Mouse (Mus musculus) c-Kit-positive CD71-positive TER-119-positive erythroid progenitor cells, embryonic 14.5 days (primary cell): ENCODE results near the gene Mrrf.
A peak's percentile ranks its signal among the peaks of the same experiment; 100 is the strongest.

ENCODE experiments used
- DNase-seq: peaks from one replicate; pipeline ENCODE4 v3.0.0-alpha.2; 2013; ENCODE audit warnings: low spot score

Gene Mrrf

DNA sequence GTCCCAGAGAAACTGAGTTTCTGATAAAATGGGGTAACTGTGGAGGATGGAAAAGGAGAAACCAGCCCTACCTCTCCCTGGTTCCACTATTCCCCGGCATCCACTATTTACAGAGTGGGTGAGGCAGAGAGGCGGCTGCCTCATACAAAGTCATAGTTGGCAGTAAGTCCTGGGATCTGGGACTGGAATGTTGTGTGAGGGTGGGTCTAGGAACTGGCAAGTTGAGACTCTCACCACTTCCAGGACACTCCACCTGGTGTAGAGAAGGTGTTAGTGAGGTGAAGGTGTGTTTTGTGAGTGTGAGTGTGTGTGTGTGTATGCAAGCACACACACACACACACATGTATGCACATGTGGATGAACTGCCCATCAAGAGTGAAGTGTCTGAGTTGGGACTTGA lies 64.6 kb downstream of the Mrrf start:
- DNase-seq: no peak

DNA sequence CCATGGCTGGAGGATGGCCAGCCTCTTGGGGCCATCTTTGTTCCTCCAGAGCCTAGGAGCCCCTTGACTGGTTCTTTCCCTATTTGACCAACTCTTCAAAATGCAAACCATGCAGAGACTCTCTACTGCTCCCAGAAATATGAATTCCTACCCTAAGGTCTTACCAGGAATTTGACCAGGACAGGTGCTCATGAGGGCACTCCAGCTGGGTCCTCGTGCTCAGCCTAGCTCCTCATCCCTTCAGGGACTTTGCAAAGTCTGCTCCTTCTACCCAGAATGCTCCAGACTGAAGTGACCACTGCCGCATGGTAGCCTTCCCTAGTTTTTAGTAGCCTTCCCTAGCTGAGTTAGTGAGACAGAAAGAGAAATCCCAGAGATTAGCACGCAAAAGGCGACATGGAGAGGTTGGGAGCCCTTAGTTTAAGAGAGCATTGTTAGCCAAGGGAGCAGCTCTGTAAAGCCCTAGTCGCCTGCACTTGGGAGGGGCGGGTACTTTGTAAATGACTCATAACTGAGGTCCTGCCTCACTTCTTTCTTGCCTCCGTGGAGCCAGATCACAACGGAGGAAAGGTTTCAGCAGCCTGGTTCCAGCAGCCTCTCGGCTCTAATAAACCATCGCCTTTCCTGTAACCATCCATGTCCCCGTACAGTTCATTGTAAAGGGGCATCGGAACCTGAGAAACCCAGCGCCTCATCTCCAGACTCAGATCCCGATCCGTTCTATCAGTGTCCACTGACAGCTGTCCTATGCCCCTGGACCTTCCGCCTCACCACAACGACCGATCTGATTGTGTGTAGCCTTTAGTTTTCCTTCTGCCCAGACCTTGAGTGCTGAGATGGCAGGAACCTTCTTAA lies 65.8 kb downstream of the Mrrf start:
- no peak for DNase-seq

DNA sequence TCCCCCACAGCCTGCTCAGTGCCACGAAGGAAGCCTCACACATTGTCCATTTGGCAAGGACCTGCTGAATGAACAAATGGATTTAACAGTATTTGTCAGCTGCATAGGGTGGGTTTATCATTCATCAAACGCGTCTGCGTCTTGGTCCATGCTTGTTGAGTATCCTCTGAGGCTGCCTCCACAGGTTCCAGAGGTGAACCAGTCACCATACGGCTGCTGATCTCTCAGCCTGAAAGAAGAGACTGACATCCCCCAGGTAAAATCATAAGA lies 66.4 kb downstream of the Mrrf start:
- no peak for DNase-seq

DNA sequence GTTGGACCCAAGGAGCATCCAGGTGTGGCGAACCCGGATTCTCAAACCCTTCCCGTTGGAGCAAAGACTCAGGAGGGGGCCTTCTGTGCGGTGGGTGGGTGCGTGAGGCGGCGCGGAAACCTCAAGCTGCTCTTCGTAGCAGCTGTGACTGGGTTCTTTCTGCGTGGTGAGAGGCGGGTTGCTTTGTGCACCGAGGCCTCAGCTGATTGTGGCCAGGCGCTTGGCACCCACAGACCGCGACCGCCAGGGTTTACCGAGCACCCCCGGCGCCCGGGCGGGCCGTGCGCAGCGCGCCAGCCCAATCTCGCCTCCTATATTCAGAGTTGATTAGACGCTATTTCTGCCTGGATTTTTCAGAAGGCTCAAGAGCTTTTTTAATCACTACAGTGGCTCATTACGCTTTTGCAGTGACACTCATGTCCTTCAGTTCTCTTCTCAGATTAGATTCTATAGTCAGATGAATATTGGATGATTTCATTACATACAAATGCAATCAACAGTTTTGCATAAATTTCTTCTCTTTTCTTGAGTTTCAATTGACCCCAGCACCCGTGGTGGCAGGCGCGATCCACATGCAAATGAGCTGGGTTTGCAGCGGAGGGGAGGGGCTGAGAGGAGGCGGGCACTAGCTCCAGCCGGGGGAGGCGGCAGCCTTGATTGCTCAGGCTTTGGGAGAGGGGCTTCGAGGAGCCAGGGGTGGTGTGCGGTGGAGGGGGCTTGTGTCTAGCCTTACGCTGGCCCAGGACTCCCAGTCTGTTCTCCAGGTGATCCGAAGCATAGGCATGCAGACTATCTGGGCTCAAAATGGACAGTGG lies 67.0 kb downstream of the Mrrf start:
- no peak for DNase-seq

DNA sequence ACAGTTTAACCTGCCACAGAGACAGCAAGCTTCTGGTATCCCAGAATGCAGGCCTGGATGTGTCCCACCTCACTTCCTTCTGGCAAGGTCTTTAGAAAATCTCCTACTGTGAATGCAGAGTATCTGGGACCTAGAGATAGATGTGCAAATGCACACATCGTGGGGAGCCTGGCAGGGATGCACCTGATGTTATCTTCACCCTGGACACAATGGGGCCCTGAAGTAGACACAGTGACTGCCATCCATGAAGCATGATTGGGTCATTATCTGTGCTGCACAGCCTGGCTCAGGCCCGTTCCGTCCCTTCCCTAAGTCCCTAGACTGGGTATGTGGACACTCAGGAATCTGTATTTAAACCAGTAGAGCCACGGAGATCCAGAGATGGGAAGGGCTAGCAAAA lies 68.4 kb downstream of the Mrrf start:
- DNase-seq: no peak

DNA sequence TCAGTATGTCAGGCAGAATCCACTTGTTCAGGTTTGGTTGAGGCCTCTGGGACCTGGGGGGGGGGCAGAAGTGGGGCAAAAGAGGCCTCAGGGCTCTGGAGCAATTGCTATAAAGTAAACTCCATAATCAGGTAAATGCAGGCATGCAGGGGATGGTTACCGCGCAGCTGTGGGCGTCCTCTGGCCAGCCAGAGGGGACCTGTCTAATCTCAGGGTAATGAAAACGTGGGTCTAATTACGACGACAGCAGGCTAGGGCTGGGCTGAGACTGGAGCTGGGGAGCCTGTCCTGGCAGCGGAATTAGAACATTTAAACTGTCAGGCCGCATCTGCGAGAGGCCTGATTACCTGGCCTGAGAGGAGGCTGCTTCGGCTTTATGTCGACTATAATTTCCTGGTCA lies 70.9 kb downstream of the Mrrf start:
- no peak for DNase-seq

DNA sequence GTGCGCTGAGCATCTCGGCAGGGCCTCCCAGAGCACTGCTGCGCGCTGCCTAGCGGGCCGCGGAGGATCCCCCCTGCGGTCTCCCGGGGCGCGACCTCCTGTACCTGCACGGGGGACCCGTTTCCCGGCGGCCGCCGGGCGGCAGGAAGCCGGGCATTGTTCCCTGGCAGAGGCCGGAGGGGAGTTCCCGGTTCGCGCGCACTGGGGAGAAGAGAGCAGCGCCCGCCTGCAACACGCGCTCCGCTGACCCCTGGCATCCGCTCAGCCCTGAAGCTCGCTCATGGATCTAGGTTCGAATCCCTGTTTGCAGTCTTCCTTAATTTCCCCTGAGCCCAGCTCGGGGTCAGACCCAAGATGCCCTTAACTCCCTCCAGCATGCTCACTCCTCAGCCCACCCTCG lies 74.6 kb downstream of the Mrrf start:
- no peak for DNase-seq

DNA sequence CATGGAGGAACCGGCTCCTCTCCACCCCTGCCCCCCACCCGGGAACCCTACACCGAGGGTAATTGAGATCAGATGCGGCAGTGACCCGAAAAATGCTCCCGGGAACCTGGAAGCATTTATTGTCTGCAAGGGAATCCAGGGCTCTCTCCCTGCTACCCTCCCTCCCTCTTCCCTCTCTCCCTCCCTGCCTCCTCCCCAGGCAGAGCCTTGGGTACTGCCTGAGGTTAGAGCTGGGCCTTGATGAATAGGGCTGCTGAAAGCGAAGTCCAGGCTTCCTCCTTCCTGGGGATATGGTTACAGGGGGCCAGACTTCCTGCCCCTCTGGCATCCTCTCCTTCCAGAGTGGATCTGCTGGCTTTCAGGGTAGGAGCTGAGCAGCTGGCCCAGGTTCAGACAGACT lies 75.6 kb downstream of the Mrrf start:
- DNase-seq: no peak

DNA sequence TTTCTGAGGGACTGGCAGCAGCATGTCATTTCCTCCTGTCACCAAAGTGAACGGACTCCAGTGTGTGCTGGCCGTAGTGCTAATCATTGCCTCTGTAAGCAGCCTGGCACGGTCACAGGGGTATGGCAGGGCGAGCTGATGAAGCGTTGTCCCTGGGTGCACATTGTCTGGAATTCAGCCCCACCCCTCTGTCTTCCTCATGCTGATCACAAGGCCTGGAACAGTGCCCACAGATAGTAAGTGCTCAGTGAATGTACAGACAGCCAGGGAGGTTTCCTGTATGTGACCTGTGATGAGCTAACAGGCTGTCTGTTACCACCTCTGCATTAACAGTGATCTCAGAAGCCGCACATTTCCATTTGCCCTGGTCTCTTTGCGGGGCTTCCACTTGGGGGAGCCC lies 76.9 kb downstream of the Mrrf start:
- DNase-seq: no peak

DNA sequence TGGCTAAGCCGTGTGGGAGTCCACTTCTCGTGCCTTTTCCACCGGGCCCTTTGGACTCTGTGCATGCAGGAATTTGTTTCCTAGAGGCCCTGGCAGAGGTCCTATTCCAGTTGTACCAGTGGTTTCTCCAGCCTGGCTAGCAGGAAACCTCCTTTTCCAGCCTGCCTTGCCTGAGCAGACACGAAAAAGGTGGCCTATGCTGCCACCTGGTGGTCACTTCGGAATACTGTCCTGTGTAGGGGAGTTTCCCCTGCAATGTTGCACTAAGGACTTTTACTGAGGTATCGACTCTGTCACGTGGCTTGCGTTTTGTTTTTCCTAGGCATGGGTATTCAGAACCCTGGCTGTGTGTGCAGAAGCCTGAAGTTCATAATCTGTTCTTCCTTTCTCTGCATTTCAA lies 77.8 kb downstream of the Mrrf start:
- peak; percentile 82 for DNase-seq

DNA sequence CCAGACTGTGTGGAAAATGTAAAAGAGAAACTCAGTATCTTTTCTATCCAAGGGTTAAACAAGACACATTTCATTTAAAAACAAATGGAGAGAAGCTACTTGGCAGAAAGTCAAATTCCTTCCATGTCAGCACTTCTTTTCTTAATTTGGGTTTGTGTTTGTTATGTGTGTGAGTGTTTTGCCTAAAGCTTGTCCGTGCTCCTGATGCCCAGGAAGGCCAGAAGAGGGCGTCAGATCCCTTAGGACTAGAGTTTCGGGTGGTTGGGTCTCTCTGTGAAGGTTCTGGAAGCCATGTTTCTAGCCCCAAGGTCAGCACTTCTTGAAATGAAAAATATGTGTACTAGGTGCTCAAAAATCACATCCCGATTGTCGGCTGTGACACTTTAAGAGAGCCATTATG lies 78.2 kb downstream of the Mrrf start:
- DNase-seq: no peak

DNA sequence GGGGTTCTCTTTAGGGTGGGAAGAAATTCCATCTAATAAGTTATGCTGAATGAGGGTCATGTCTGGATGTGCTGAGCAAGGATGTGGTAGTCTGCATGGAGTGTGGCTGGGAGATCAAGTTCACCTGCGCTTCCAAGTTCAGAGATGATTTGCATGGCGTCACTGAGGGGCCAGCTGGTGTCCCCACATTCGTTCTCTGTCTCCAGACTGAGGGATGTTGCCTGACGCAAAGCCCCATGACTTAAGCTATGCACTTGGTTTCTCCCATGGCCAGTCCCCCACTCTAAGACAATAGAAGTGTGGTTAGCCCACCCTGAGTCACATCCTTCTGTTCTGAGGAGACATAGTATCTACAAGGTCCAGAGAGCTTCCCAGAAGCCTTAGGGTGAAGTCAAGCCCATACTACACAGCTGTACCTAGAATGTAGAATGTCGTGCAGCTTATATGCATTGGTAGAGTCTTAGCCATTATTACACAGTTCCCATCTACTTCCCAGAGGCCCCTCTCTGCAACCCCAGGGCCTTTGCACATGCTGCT lies 79.1 kb downstream of the Mrrf start:
- no peak for DNase-seq

DNA sequence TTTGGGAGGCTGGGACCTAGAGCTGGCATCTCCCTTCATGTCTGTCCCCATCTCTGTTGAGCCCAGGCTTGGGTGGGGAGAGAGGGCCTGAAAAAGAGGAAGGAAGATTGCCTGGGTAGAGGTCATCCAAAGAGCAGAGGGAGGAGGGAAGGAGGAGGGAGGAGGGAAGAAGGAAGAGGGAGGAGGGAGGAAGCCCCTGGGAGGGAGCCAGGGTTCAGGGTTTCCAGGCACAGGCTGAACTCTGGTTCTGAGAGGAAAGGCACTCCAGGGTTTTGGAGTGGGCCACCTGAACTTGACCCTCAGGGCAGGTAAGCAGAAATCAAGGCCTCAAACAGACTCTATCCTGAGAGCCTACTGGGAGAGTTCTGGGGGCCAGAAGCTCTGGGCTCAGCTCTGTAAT lies 80.4 kb downstream of the Mrrf start:
- DNase-seq: no peak

DNA sequence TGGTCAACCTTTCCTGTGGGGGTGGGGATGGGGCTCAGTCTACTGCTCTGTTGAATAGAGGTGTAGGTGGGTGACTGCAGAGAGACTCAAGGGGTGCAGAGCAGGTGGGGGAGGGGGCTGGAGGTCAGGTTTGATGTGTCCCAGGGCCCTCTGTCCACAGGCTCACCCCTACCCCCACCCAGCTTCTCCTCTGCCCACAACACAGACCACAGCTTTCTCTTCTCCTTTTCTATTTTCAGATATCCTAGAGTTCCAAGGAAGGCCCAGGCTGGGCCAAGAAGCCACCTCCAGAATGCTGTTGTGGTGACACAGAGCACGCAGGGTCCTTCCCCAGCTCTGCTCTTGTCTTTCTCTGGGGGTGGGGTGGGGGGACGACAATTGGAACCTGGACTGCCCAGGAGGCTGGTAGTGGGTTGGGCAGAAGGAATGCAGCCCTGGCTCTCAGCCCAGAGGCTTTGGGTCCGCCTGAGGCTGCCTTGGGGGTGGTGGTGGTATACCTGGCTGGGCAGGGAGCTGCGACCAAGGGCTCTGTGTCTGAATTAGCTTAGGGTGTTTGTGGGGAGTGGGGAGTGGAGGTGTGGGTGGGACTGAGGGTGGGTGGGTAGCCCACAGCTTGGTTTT lies 80.9 kb downstream of the Mrrf start:
- no peak for DNase-seq

DNA sequence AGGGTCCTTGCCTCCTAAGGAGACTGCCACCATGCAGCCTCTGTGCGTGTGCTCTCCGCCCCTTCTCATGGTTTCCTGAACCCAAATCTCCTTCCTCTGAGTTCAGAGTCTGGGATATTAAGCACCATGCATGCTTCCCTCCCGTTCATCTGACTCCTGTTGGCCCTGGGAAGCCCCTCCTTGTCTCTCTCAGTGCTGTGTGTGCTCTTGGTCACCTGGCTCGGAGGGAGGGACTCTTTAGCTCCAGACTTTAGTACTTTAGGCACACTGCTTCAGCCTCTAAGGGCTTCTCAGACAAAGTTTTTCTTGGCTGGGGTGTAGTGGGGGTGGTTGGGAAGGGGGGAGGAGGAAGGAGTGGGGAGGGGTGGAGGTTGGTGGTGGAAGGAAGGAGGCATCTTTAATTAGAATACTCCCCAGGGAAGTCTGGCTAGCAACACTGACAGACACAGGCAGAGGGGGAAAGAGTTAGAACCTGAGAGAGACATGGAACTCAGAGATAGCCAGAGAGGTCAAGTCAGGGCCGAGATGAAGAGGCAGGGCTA lies 81.6 kb downstream of the Mrrf start:
- DNase-seq: no peak

DNA sequence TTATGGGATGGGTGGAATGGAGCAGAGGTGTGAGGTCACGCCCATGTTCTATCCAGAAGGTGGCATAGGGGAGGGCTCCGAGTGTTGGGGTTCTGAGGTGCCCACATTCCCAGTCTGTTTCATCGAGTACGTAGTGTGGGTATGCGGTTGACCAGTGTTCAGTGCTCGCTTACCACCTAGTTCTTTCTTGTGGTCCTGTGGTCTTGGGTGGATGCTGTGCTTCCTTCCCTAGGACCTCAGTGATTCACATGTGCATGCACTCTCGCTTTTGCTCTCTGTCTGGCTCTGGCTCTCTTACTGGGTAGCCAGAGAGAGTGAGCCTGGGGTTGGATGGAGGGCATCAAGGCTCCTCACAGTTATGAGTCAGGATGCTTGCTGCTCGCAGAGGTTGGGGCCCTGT lies 83.9 kb downstream of the Mrrf start:
- DNase-seq: no peak

DNA sequence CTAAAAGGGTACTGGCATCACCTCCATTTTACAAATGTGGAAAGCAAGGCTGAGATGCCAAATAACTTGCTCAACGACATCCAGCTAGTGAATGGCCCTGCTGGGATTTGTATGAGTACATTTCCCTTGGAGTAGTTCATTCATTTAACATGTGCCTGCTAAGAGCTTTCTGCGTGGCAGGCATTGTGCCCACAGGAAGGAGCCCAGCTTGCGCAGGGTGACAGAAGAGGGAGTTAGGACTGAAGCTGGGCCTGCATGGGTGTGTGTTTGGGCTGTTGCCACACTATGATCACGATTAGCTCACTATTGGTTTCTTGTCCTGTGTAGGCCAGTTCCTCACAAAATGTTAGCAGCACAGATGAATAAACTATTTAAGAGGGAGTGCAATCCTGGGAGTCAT lies 84.7 kb downstream of the Mrrf start:
- no peak for DNase-seq

DNA sequence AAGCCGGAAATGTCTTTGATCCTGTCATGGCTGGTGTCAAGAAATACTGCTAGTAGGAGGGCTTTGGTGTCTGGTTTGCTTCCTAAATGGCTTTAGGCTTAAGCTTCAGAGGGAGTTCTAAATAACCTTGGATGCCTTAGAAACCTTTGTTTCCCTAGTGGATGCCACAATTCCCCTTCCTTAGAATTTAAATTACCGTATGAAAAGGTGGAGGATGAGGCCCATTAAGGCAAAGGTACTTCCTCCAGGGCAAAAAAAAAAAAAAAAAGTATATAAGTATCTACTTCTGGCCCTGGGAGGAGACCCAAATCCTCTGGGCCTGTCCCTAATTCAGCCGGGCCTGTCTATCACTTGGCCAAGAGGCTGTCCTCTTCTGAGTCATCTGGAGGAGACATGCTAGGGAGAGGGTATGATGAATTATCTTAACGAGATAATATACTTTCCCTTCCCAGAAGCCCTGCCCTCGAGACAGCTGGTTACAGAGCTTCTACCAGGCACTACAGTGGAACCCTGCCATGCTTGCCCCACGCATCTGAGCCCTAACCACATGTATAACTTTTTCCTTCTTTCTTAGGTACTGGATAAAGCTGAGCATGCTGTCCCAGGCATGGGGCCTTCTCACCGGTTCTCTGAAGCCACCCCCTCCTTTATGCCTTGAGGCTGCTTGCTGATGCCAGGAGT lies 86.1 kb downstream of the Mrrf start:
- DNase-seq: no peak

DNA sequence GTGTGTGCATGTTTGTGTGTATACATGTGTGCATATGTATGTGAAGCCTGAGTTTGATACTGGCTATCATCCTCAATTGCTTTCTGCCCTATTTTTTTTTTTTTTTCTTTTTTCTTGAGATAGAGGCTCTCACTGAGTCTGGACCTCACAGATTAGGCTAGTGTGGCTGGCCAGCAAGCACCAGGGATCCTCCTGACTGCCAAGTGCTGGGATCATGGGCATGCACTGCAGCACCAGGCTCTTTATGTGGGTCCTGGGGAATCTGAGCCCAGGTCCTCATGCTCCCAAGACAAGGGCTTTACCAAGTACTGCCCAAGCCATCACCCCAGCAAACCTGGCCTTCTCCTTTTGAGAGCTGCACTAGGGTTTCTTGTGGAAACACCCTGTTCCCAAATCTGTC lies 87.2 kb downstream of the Mrrf start:
- DNase-seq: no peak

DNA sequence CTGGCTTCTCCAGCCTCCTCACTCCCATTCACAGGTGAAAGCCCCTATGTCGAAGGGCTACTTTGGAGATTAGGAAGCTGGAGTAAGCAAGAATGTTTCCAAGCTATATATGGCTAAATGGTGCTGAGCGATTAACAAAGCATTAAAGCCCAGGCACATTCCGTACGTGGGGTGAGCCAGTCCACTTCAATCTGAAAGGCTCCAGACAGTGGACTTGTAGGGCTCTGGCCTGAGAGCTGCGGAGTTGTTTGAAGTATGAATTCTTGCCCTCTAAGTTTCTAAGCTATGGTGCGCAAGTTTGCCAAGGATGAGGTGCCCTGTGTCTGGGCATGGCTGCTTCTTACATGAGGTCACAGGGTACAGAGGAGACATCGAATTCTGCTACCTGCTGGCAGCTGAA lies 88.0 kb downstream of the Mrrf start:
- DNase-seq: no peak

DNA sequence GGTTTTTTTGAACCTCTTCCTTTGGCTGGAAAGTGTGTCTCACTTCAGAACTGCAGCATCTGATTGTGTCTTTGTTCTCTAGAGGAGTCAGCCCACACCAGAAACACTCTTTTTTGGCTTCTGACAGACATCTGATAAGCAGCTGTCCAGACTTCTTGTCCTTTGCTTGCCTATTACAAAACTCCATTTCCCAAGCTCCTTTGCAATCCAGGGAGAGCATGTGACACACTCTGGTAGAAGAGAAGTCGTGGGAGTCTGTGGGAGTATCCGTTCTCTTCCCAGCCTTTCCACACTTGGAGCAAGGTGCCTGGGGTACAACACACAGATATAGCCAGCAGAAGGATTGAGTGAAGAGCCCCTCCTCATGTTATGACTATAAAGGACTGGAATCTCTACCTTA lies 88.4 kb downstream of the Mrrf start:
- DNase-seq: no peak

DNA sequence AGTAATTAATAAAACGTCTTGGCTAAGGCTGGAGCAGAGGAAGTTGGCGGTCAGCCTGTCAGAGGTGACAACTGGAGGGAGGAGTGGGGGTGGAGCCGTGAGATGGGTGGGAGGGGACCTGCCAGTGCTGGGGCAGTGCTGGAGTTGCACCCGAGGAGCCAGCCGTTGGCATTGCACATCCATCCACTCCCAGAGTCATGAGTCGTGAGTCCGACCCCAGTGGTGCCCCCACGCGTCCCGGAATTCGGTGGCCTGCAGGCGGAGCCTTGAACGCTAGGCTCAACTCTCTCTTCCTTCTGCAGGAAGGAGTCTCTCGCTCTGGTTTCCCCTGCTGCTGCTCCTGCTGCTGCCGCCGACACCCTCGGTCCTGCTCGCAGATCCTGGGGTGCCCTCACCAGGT lies 94.2 kb downstream of the Mrrf start, which contains the start of gene Ptgs1:
Gene Ptgs1 (plus strand): TSS at position 61 of the 400 bp plus-strand sequence.
- DNase-seq: no peak
